Mouse (Mus musculus) cortical plate, adult 2 months (tissue): Measurements from ENCODE around the gene Mbtps1.

Experiments
- CTCF ChIP-seq: fragments of 200-500 bp; IDR thresholded peaks from 2 replicates; pipeline ENCODE4 v1.5.1; 2011; ENCODE audit warnings: mild to moderate bottlenecking, control low read depth, low read length; ENCODE audit not compliant: insufficient read depth; ENCODE audit errors: extremely low read depth
- POLR2A ChIP-seq: fragments of 200-500 bp; IDR thresholded peaks from 2 replicates; pipeline ENCODE4 v1.6.1; 2011; ENCODE audit warnings: mild to moderate bottlenecking, low read length, control low read depth; ENCODE audit not compliant: insufficient read depth; ENCODE audit errors: extremely low read depth

DNA sequence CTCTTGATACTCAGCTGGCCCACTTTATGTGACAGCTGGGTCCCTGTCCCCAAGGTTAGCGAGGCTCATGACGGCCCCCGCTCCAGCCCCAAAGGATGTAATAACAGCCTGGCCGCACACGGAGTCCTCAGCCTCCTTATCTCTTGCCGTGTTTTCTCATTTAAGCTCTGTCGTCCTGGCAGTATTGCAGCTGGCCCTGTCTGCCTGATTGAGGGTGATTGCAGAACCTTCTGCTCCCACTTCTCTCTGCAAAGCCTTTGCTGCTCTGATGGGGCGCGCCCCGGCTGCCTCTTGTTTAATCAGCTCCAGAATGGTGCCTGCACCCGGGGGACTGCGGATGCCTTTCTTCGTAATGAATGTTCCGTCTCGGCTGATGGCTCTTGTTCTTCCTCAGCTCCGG, 98.8 kb downstream of the Mbtps1 start:
- no peak for TF ChIP-seq POLR2A
- TF ChIP-seq CTCF = no peak
